Mouse (Mus musculus) left cerebral cortex, adult 2 months (tissue): ENCODE measurements around the gene Kcnd1. TPM values are rescaled to one million over a fixed set of nuclear protein-coding genes. Genes with fewer than 3 reads are reported as not detected.
"Not testable (repeated sequence)": the region's sequence is repeated elsewhere in the genome, so short reads cannot be mapped to it uniquely, and the experiment has no call there.

Source experiments
- DNase-seq, 2 experiments: peaks; one replicate each; pipeline ENCODE4 v3.0.0; 2021 to 2022; ENCODE audit warnings: low spot score in 2 of 2, mixed read lengths in 1 of 2; ENCODE audit errors: extremely low spot score in 1 of 2
- H3K27ac ChIP-seq: fragments of 200-600 bp; 2 replicates; pipeline ENCODE4 v1.8.1; 2022
- H3K4me3 ChIP-seq: fragments of 200-600 bp; 2 replicates; pipeline ENCODE4 v1.8.1; 2022
- CTCF ChIP-seq: fragments of 200-600 bp; IDR thresholded peaks from 2 replicates; pipeline ENCODE4 v1.8.1; 2022; ENCODE audit warnings: antibody characterized with exemption, mild to moderate bottlenecking, moderate library complexity
- intact Hi-C: fragments of 180-260 bp; cut with DNase I; formaldehyde crosslinking; loops from one replicate; pipeline ENCODE4 v1.15.1; 2025
- total RNA-seq, 2 experiments: library from RNA; stranded (reverse); gene quantifications; 2 replicates each; pipeline ENCODE4 v1.2.3; 2021

The Kcnd1 gene
- total RNA-seq, 2 experiments from 2014 or later: 7.7 to 9.3 TPM

DNA sequence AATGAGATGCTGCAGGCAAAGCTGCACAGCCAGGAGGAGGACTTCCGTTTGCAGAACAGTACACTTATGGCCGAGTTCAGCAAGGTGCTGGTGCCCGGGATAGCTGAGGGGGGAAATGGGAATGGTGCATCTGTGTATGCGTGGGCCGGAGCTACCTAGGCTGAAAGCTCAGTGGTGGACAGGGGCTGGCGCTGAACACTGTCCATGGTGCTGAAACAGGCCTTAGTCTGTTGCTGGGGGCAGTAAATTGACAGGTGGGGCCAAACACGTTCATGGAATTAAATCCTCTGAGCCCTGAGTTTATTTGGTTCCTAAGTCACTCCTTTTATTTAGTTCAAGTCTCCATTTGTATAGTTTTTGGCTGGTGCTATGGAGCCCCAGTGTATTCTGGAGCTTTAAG lies 27.1 kb upstream of the Kcnd1 start:
- no peak for TF ChIP-seq CTCF
- no peak for DNase-seq
- Histone ChIP-seq H3K4me3 (no peak overlapping the region), H3K27ac (no peak overlapping the region)
- intact Hi-C loops: no loop called here

DNA sequence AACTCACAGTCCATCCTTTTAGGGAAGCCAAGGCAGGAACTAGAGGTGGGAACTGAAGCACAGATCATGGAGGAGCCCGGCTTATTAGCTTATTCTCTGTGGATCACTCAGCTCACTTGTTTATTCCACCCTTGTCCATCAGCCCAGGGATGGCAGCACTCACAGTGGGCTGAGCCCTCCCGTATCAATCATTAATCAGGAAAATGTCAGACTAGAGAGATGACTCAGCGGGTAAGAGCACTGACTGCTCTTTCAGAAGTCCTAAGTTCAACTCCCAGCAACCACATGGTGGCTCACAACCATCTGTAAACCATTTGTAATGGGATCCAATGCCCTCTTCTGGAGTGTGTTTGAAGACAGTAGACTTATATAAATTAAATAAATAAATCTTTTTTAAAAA lies 24.8 kb upstream of the Kcnd1 start:
- DNase-seq: no peak
- no peak overlapping the region for H3K27ac ChIP-seq
- TF ChIP-seq CTCF: no peak
- intact Hi-C loops: no loop called here
- H3K4me3 ChIP-seq: no peak overlapping the region

DNA sequence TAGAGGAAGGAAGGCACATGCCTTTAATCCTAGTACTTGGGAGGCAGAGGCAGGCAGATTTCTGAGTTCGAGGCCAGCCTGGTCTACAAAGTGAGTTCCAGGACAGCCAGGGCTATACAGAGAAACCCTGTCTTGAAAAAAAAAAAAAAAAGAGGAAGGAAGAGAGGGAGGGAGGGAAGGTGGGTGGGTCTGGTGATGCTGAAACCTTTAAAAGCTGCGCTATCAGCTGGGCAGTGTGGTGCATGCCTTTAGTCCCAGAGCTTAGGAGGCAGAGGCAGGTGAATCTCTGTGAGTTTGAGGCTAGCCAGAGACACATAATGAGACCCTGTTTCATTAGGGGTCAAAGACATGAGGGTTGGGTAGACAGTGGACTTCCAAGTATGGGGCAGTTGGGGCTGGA lies 19.9 kb upstream of the Kcnd1 start:
- DNase-seq, intact Hi-C loops, H3K27ac ChIP-seq, H3K4me3 ChIP-seq: not testable (repeated sequence)

DNA sequence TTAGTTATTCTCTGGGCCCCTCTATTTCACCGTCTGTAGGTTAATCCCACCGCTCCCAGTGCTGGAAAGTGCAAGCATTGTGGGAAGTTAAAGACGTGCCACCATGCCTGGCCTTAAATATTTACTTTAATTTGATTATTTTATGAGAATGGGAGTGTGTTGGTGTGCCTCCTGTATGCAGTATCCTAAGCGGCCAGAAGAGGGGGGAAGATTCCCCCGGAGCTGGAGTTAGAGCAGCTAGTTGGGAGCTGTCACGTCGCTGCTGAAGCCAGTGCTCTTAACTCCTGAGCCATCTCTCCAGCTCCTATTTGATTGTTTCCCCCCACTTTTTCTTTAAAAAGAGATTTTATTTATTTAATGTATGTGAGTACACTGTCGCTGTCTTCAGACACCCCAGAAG lies 7.1 kb upstream of the Kcnd1 start:
- intact Hi-C loops, H3K27ac ChIP-seq, H3K4me3 ChIP-seq, DNase-seq: not testable (repeated sequence)
- peak; percentile 46 for TF ChIP-seq CTCF

DNA sequence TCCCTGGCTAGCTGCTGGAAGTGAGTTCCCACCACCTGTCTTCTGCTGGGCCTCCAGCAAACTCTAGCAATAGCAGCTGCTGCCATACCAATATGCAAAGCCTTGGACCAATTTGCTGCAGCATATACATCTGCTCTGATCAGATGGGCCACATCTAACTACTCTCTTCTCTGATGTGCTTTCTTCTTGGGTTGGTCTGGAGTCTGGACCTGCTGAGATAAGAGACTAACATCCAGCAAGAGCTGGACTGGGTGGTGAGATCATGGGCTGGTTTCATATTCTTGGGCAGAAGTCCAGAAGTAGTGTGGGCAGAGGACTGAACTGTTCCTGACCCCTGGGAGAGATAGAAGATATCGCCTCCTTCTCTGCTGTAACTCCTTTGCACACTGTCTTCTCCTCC lies 15.1 kb downstream of the Kcnd1 start:
- no peak overlapping the region for H3K4me3 ChIP-seq
- intact Hi-C loops: no loop called here
- no peak for DNase-seq
- no peak for TF ChIP-seq CTCF
- H3K27ac ChIP-seq: no peak overlapping the region

DNA sequence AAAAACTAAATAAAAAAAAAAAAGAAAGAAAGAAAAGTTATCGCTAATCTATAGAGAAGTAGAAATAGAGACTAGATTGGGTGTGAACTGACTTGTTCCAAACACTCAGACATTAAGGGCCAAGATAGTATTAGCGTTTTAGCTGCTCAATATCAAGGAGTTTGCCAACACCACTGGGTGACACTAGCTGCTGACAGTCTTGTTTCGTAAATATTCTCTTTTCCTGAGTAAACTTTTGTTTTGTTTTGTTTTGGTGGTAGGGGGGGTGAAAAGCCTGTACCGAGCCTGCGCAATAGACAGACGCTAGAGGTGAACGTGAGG lies 18.7 kb downstream of the Kcnd1 start:
- intact Hi-C loops: no loop called here
- no peak for TF ChIP-seq CTCF
- H3K4me3 ChIP-seq: peak overlapping the region; percentile 17; the same call in 1 of the 2 replicates
- DNase-seq: no peak
- H3K27ac ChIP-seq: peak overlapping the region; percentile 70

DNA sequence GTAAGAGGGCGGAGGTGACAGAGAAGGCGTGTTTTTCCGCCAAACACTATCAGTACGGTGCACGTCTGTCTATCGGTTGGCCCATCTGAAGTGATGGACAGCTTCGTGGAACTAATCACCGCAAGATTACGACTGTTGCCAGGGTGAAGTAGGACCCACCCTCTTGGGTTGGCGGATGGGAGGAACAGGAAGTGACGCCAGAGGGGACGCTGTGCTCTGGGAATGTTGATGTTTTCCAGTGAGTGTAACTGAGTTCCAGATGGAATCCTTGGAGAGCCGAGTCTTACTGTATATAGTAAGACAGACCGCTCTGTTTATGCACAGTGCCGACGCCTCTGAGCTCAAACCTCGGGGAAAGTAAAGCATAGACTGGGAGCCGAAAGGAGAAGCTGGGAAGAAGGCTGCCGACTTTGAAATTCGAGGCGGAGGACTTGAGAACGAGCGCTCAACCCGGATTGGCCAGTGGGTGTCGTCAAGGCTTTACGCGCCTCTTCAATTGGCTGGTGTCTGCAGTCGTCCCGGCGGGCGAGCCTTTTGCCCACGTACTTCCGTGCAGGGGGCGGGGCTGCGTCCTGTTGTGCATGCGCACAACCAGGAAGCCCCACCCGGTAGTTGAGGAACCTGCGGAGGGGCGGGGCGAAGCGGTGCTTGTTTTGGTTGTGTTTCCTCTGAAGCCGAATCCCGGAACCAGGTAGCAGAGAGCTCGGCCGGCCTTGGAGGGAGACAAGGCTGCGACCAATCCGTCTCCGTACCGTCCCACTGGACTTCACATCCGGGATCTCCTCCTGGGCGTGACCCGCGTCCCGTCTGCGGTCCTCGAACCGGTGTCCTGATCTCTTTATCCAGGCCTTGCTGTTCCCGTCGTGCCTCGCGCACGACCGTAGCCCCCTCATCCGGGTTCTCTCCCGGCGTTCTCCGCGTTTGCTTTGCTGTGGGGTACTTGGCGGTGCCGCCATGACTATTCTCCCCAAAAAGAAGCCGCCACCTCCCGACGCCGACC lies 19.4 kb downstream of the Kcnd1 start, which contains the start of gene Otud5:
Otud5 (plus strand) TSS at position 202 of the 1,000 bp plus-strand sequence.
- peak; percentile 89 to 92 for DNase-seq
- Histone ChIP-seq H3K27ac (peak within 1 kb of the TSS; percentile 94), H3K4me3 (peak within 1 kb of the TSS; percentile 63)
- no peak for TF ChIP-seq CTCF
- intact Hi-C loops: no loop called here

DNA sequence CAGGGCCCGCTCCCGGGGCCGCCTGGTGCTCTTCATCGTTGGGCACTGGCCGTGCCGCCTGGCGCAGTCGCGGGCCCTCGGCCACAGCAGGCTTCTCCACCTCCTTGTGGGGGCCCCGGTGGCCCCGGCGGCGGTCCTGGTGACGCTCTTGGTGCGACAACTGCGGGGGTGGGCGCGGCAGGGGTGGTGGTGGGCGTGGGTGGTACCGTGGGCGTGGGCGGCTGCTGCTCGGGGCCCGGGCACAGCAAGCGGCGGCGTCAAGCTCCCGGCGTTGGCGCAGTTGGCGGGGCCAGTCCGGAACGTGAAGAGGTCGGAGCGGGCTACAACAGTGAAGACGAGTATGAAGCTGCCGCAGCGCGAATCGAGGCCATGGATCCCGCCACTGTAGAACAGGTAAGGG lies 20.2 kb downstream of the Kcnd1 start:
- DNase-seq: peak; percentile 19 to 23
- H3K27ac ChIP-seq: peak overlapping the region; percentile 94
- H3K4me3 ChIP-seq: peak overlapping the region; percentile 63
- intact Hi-C loops: no loop called here
- TF ChIP-seq CTCF: no peak

DNA sequence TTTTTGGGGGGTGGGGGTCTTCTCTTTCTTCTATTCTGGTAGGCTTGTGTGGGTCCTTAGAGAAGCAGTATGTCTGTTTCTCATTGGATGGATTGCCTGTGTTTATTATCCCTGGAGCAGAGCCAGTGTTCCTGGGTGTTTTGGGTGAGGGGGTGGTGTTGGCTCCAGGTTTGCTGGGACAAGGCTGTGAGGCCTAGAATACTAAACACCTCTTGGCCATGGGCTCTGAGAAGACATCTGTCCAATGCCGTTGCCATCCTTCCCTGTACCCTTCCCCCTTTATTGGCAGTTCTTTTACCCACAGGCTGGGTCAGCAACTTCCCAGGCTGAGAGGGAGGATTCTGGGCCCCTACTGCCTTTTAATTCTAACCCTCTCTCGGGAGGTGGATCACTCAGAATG lies 25.8 kb downstream of the Kcnd1 start:
- no peak overlapping the region for H3K27ac ChIP-seq
- TF ChIP-seq CTCF: no peak
- no peak overlapping the region for H3K4me3 ChIP-seq
- DNase-seq: peak in 1 of 2 experiments; percentile 8
- intact Hi-C loops: loop anchor here (5.0 kb wide), 1 partner anchor 34 kb away; the partner anchor contains the start of gene Slc35a2

DNA sequence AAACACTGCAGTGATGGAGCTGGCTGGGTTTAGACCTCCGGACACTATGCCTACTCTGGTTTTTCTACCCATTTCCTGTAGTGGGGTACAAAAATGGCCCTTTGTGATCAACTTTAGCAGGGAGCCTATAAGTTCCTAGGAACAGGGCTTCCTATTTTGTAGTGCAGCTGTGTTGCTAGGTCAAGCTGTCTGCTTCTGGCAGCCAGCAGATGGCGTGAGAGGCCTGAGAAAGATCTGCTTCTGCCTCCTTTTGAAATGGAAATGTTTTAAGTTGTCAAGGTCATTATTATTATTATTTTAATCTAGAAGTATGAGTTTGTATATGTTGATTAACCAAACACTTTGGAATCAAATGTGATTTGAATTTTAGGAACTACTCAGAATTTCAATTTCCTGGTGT lies 32.5 kb downstream of the Kcnd1 start:
- H3K27ac ChIP-seq: no peak overlapping the region
- intact Hi-C loops: no loop called here
- peak; percentile 69 for TF ChIP-seq CTCF
- no peak overlapping the region for H3K4me3 ChIP-seq
- peak in 1 of 2 experiments; percentile 30 for DNase-seq

DNA sequence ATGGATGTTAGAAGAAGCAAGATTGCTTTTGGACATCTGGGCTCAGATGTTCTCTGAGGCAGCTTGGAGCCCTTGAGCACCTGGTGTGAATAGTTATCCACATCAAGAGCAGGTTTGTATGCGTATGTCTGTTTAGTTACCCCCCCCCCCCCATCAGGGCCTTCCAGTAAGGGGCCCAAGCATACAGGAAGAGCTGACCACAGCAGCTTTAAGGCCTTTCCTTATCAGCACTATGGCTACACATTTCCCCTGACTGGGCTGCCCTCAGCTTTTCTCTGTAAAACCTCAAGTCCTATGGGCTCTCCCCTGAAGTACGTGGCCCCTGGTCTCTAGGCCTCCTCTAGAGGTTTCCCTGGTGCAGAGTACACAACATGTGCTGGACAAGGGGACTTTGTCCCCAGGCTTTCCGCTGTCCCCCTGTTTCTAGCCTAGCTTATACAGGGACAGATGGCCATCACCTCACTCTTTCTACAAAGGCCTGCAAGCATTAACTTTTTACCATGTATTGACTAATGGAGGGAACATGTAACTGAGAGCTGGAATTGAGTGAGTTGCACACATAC lies 37.2 kb downstream of the Kcnd1 start:
- Histone ChIP-seq H3K27ac (no peak overlapping the region), H3K4me3 (no peak overlapping the region)
- intact Hi-C loops: no loop called here
- no peak for TF ChIP-seq CTCF
- DNase-seq: no peak

DNA sequence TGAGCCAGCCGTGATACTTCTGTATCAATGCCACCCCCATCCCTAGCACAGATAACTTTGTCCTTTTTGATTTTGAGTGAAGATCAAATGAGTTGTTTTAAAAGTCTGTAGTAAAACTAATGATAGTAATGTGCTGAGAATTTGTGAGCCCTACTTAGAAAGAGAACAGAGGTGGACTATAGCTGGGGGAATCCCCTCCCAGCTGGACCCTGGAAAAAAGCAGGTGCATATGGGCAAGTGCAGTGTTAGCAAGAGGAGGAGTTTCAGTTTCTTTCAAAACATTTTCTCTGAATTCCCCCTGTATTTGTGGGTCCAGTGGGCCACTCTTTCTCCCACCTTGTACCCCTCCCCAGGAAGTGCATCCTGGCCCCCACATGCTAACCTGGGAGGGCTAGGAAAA lies 41.1 kb downstream of the Kcnd1 start:
- DNase-seq: no peak
- intact Hi-C loops: no loop called here
- no peak overlapping the region for H3K4me3 ChIP-seq
- TF ChIP-seq CTCF: no peak
- no peak overlapping the region for H3K27ac ChIP-seq
